Mouse (Mus musculus) adrenal gland (tissue): ENCODE measurements around the gene G3bp2.
"Not testable (repeated sequence)": the region's sequence is repeated elsewhere in the genome, so short reads cannot be mapped to it uniquely, and the experiment has no call there.

Source experiments
- intact Hi-C: fragments of 180-260 bp; cut with DNase I; formaldehyde crosslinking; loops from one replicate; pipeline ENCODE4 v1.15.1; 2025
- long read RNA-seq, 2 experiments: library from polyadenylated mRNA; unstranded; transcript quantifications; one replicate each; pipeline ENCODE4 v2.0.0; 2020; ENCODE audit warnings: borderline replicate concordance in 1 of 2; ENCODE audit not compliant: insufficient replicate concordance in 1 of 2

G3bp2 gene
- long read RNA-seq, experiment 1, full-length matches to known transcripts = 209 of 251 reads
- long read RNA-seq, experiment 1, partial matches to known transcripts = 21 of 251 reads
- long read RNA-seq, experiment 1, other reads (novel, unspliced or antisense) = 21 of 251 reads
- long read RNA-seq, experiment 2, full-length matches to known transcripts = 256 of 301 reads
- long read RNA-seq, experiment 2, partial matches to known transcripts = 25 of 301 reads
- long read RNA-seq, experiment 2, other reads (novel, unspliced or antisense) = 20 of 301 reads

DNA sequence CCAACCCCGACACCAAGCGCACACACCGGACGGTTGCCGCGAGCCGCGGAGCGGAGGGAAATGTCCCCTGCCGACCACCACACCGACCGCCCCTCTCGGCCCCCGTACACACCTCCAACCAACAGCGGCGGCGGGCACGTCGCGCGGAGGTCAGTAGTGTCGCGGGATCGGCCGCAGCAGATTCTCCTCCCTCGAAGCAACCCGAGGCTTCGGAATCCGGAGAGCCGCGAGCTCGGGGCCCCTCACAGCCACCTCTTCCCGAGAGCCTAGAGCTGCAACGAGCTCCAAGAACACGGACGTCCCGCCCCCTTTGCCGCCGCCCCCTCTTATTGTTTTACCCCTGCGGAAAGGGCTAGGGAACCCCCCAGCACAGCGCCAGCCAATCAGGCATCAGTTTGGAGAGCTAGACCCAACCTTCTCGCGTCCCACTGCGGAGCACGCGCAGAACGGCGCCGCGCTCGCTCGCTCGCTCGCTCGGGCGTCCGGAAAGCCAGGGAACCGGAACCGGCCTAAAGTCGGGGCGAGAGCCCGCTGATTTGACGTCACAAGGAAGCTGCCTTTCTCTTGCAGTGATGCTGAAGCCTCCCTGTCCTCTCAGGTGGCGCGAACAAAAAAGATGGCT, at the start of gene G3bp2:
TSS of gene G3bp2 (minus strand) at position 303 of the 622 bp plus-strand sequence.
- intact Hi-C loops = loop anchor here (2.0 kb wide), 1 partner anchor 55 kb away; no protein-coding TSS in a partner anchor

GRCm38 (mm10) chr5:92133006-92133405, 49.5 kb upstream of the G3bp2 start:
- intact Hi-C loops = not testable (repeated sequence)

- intact Hi-C loops = no loop called here
Measured at GRCm38 (mm10) chr5:92132127-92132526, 48.6 kb upstream of the G3bp2 start.

GRCm38 (mm10) chr5:92130040-92130682, 46.6 kb upstream of the G3bp2 start:
- intact Hi-C loops = no loop called here

DNA sequence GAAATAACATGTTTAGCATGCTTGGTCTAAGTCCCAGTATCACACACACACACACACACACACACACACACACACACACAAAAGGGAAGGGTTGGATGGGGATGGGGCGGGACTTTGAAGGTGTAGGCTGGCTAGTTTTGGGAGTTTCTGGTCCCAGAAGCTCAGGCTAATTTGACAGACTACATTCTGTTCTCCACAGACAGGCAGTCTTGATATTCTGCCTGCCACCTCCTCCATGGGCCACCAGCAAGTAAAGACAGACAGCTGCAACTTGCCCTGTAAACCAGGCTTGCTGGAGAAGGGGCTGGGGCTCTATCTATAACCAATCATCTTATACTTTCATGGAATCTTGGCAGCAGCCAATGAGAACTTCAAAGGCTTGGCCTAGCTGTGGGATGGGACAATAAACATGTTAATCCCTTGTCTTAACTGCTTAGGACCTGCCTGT, 45.8 kb upstream of the G3bp2 start:
- intact Hi-C loops = no loop called here

- intact Hi-C loops = no loop called here
Measured at GRCm38 (mm10) chr5:92128570-92128969, 45.1 kb upstream of the G3bp2 start.

DNA sequence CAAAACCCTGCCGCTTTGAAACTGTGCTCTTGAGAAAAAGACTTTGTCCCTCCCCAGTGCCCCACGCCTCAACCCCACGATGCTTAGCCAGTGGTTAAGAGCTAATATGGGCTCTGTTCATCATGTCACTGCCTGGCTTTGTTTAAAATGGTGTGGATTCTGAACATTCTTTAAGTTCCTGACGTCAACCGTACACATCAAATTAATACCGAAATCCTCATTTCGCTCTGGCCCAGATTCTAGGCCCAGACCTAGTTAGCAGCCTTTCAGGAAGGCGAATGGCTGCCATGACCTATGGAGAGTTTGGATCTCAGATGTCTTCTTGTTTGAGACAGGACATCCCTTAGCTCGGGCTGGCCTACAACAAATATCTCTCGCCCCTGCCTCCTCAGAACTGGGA, 44.2 kb upstream of the G3bp2 start:
- intact Hi-C loops = no loop called here

- intact Hi-C loops = no loop called here
Measured at GRCm38 (mm10) chr5:92127141-92127625, 43.7 kb upstream of the G3bp2 start.

- intact Hi-C loops = no loop called here
Measured at GRCm38 (mm10) chr5:92125446-92125845, 41.9 kb upstream of the G3bp2 start.

DNA sequence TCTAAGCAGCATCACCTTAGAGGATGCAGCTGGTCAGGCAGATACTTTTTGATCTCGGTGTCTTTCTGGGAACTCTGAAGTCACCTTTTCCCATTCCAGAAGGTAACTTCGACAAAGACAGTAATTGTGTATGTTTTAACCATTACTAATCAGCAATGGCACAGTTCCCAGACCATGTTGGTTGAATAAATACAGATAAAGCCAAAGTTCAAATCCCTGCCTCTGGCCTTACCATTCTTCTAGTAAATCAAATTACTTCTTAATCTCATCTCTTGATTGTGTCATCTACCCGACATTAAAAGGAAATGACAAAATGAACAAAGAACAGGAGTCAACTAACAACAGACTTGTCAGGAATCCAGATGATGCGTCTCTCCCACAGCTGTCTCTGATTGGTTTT, 38.1 kb upstream of the G3bp2 start:
- intact Hi-C loops = no loop called here

GRCm38 (mm10) chr5:92117823-92118403, 34.4 kb upstream of the G3bp2 start:
- intact Hi-C loops = loop anchor here (5.0 kb wide), 1 partner anchor 41 kb away; no protein-coding TSS in a partner anchor

GRCm38 (mm10) chr5:92114939-92115338, 31.4 kb upstream of the G3bp2 start:
- intact Hi-C loops = loop anchor here (5.0 kb wide), 1 partner anchor 38 kb away; no protein-coding TSS in a partner anchor

DNA sequence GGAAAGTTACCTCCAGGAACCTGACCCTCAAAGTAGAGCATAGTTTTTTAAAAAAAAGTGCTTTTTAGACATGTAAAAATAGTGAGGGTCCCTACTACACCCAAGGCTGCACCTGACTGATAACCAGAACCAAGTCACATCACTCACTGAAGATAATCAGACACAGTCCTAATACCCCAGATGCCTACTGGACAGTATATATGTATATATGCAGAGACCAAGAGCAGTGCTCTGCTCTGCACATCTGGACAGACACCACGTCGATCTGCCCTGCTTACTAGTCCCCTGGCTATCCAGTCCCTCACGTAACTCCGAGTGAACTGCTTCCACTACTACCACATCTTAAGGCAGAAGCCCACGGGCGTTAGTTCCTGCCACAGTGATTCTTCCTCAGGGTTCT, 30.7 kb upstream of the G3bp2 start:
- intact Hi-C loops = no loop called here

GRCm38 (mm10) chr5:92113484-92113883, 30.0 kb upstream of the G3bp2 start:
- intact Hi-C loops = no loop called here

GRCm38 (mm10) chr5:92112585-92112984, 29.1 kb upstream of the G3bp2 start:
- intact Hi-C loops = no loop called here

DNA sequence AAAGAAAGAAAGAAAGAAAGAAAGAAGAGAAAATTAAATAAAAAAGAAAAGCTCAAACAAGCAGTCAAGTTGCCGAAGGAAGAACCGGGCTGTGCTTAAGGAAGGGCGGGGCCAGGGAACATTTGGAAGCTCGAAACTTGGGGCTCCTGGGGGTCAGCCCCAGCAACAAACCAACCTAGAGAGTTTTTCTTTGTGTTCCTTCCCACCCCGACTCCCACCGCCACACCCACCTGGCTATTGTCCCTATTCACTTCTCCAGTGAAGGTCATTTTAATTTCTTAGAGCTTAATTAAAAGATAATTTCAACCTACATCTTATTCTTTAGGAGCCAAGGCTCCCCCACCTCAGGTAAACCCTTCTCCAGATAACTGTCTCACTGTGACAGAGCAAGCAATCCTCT, 28.7 kb upstream of the G3bp2 start:
- intact Hi-C loops = no loop called here

- intact Hi-C loops = no loop called here
Measured at GRCm38 (mm10) chr5:92110818-92111355, 27.4 kb upstream of the G3bp2 start.

- intact Hi-C loops = no loop called here
Measured at GRCm38 (mm10) chr5:92107282-92107681, 23.8 kb upstream of the G3bp2 start.

- intact Hi-C loops = no loop called here
Measured at GRCm38 (mm10) chr5:92106327-92107125, 23.0 kb upstream of the G3bp2 start.

GRCm38 (mm10) chr5:92103816-92104415, 20.4 kb upstream of the G3bp2 start:
- intact Hi-C loops = no loop called here
